14 mouse cellular contexts compared by ENCODE assay signal in genomic region chr1:41605748-41606131, GRCm38 (mm10).
DNase-seq lines count a peak whose midpoint lies in the region; ATAC-seq and TF ChIP-seq lines count a peak whose summit lies in the region.
"Had no signal": no experiment of that assay in that cellular context is flagged by ENCODE, and none has a peak within 500 bp of the region (broad histone marks: within the 10 kb centered on the region; RNA-seq: fewer than 3 reads in every experiment).

No protein-coding gene starts in this region.

- H3K36me3 ChIP-seq in forebrain, embryonic 10.5 days (replicated peaks): no peaks in the 10 kb centered on the region
- H3K36me3 ChIP-seq in hindbrain, embryonic 14.5 days (replicated peaks; ENCODE audit: control insufficient read depth, insufficient read depth): no peaks in the 10 kb centered on the region
- H3K36me3 ChIP-seq in midbrain, embryonic 16.5 days (ENCODE audit: control insufficient read depth, insufficient read depth, low read length): no peaks in the 10 kb centered on the region
- H3K36me3 ChIP-seq: embryonic facial prominence, embryonic 12.5 days; stomach, embryonic 15.5 days had no signal

- H3K9me3 ChIP-seq in forebrain, embryonic 10.5 days: no peaks in the 10 kb centered on the region
- H3K9me3 ChIP-seq in hindbrain, embryonic 14.5 days (ENCODE audit: control insufficient read depth, low read length): no peaks in the 10 kb centered on the region
- H3K9me3 ChIP-seq in midbrain, embryonic 16.5 days (replicated peaks; ENCODE audit: control insufficient read depth, low read length, poor library complexity, severe bottlenecking): no peaks in the 10 kb centered on the region
- H3K9me3 ChIP-seq: embryonic facial prominence, embryonic 12.5 days; stomach, embryonic 15.5 days had no signal

- ATAC-seq in hindbrain, embryonic 14.5 days (ENCODE audit: low FRiP score): peak; percentile 17; the same call in 1 of the 2 replicates
- peak; percentile 83 for ATAC-seq in midbrain, embryonic 16.5 days
- no peak for ATAC-seq in erythroblast, adult 5-6 weeks (replicated peaks; ENCODE audit: low FRiP score, poor library complexity, severe bottlenecking)
- ATAC-seq: liver, postnatal 0 days had no signal

- no peak for TF ChIP-seq CTCF in layer of hippocampus, adult 2 months (conservative IDR thresholded peaks at IDR 0.05)

- 36% methylated on average over 3 of the region's 3 CpGs for WGBS in forebrain, embryonic 10.5 days
- WGBS in hindbrain, embryonic 14.5 days: 23% methylated on average over 3 of the region's 3 CpGs
- 25% methylated on average over 3 of the region's 3 CpGs for WGBS in midbrain, embryonic 16.5 days

- H3K27ac ChIP-seq in layer of hippocampus, adult 2 months: 0 out of 2 replicates have a peak overlapping the region, but pooled peaks have one; percentile 8
- peak overlapping the region; percentile 82 for H3K27ac ChIP-seq in forebrain, embryonic 10.5 days
- H3K27ac ChIP-seq in hindbrain, embryonic 14.5 days: peak overlapping the region; percentile 49; the same call in 1 of the 2 replicates
- no peak overlapping the region for H3K27ac ChIP-seq in midbrain, embryonic 16.5 days (ENCODE audit: low read length)
- H3K27ac ChIP-seq: embryonic facial prominence, embryonic 12.5 days; stomach, embryonic 15.5 days had no signal

- no peaks in the 10 kb centered on the region for H3K27me3 ChIP-seq in forebrain, embryonic 10.5 days (ENCODE audit: poor library complexity, severe bottlenecking)
- H3K27me3 ChIP-seq in hindbrain, embryonic 14.5 days (ENCODE audit: control insufficient read depth, insufficient read depth, low read length): no peaks in the 10 kb centered on the region
- H3K27me3 ChIP-seq in midbrain, embryonic 16.5 days (ENCODE audit: control insufficient read depth, insufficient read depth, low read depth, low read length): no peaks in the 10 kb centered on the region
- H3K27me3 ChIP-seq: embryonic facial prominence, embryonic 12.5 days; stomach, embryonic 15.5 days had no signal

- no peak overlapping the region for H3K9ac ChIP-seq in hindbrain, embryonic 14.5 days
- no peak overlapping the region for H3K9ac ChIP-seq in midbrain, embryonic 16.5 days (ENCODE audit: low read depth, low read length)
- H3K9ac ChIP-seq: embryonic facial prominence, embryonic 12.5 days; liver, postnatal 0 days; stomach, embryonic 15.5 days had no signal

- DNase-seq in layer of hippocampus, adult 2 months (ENCODE audit: low spot score in 2 of 2): peak in 1 of 2 experiments; percentile 6
- no peak for DNase-seq in layer of hippocampus, adult 9-11 months
- DNase-seq in forebrain, embryonic 10.5 days (ENCODE audit: extremely low spot score, low spot score): peak; percentile 27
- DNase-seq in hindbrain, embryonic 14.5 days (ENCODE audit: low spot score): no peak
- DNase-seq in thymus, postnatal 0 days (ENCODE audit: low spot score): no peak
- no peak for DNase-seq in heart, adult 18-20 months
- DNase-seq: cerebellum, adult 8-10 months; kidney, adult 8-10 months; liver, postnatal 0 days; thymus, postnatal 4 days had no signal

- H3K4me1 ChIP-seq in forebrain, embryonic 10.5 days: peaks cover 33% of the 10 kb centered on the region
- no peaks in the 10 kb centered on the region for H3K4me1 ChIP-seq in hindbrain, embryonic 14.5 days (replicated peaks; ENCODE audit: control insufficient read depth, insufficient read depth, low read length)
- H3K4me1 ChIP-seq in midbrain, embryonic 16.5 days (ENCODE audit: control insufficient read depth, insufficient read depth, low read length): no peaks in the 10 kb centered on the region
- H3K4me1 ChIP-seq: embryonic facial prominence, embryonic 12.5 days; stomach, embryonic 15.5 days had no signal

- H3K4me3 ChIP-seq in layer of hippocampus, adult 2 months: no peak overlapping the region
- H3K4me3 ChIP-seq in forebrain, embryonic 10.5 days: no peak overlapping the region
- no peak overlapping the region for H3K4me3 ChIP-seq in hindbrain, embryonic 14.5 days (replicated peaks; ENCODE audit: low read length)
- no peak overlapping the region for H3K4me3 ChIP-seq in midbrain, embryonic 16.5 days (ENCODE audit: low read depth, low read length)
- H3K4me3 ChIP-seq: embryonic facial prominence, embryonic 12.5 days; stomach, embryonic 15.5 days had no signal

- H3K4me2 ChIP-seq in hindbrain, embryonic 14.5 days (replicated peaks): no peak overlapping the region
- H3K4me2 ChIP-seq in midbrain, embryonic 16.5 days (ENCODE audit: low read length): no peak overlapping the region
- H3K4me2 ChIP-seq: embryonic facial prominence, embryonic 12.5 days; stomach, embryonic 15.5 days had no signal
